Mouse (Mus musculus): ENCODE measurements around the gene Fam163a.

GRCm38 (mm10) chr1:156066133-156066532 is 138.7 kb downstream of the Fam163a start:
- TF ChIP-seq CTCF (IDR thresholded peaks at IDR 0.05; ENCODE audit: low read depth, low read length) (no peak), POLR2A (IDR thresholded peaks at IDR 0.05; ENCODE audit: extremely low read depth, insufficient read depth, low read length) (no peak)
